Mouse (Mus musculus) yolk sac, embryonic 10.5 days (tissue): ENCODE measurements around the gene Fam155a.

ENCODE experiments used
- DNase-seq: peaks from one replicate; pipeline ENCODE4 v3.0.0-alpha.2; 2017; ENCODE audit warnings: low spot score

The Fam155a gene

GRCm38 (mm10) chr8:9274117-9274516, 496.8 kb downstream of the Fam155a start:
- no peak for DNase-seq

- no peak for DNase-seq
Observed at GRCm38 (mm10) chr8:9264378-9264777, 506.6 kb downstream of the Fam155a start.

GRCm38 (mm10) chr8:9261527-9261926, 509.4 kb downstream of the Fam155a start:
- no peak for DNase-seq

- no peak for DNase-seq
Observed at GRCm38 (mm10) chr8:9255316-9255715, 515.6 kb downstream of the Fam155a start.

- no peak for DNase-seq
Observed at GRCm38 (mm10) chr8:9252991-9253390, 518.0 kb downstream of the Fam155a start.

GRCm38 (mm10) chr8:9248109-9248821, 522.7 kb downstream of the Fam155a start:
- no peak for DNase-seq

GRCm38 (mm10) chr8:9245994-9246393, 525.0 kb downstream of the Fam155a start:
- no peak for DNase-seq

- no peak for DNase-seq
Observed at GRCm38 (mm10) chr8:9240996-9241395, 530.0 kb downstream of the Fam155a start.

GRCm38 (mm10) chr8:9239741-9240140, 531.2 kb downstream of the Fam155a start:
- DNase-seq, result no peak

- no peak for DNase-seq
Observed at GRCm38 (mm10) chr8:9238974-9239373, 532.0 kb downstream of the Fam155a start.

GRCm38 (mm10) chr8:9233326-9233919, 537.5 kb downstream of the Fam155a start:
- DNase-seq, result peak; percentile 78

GRCm38 (mm10) chr8:9227779-9228464, 543.0 kb downstream of the Fam155a start:
- peak; percentile 17 for DNase-seq

GRCm38 (mm10) chr8:9226767-9227166, 544.2 kb downstream of the Fam155a start:
- no peak for DNase-seq

GRCm38 (mm10) chr8:9211751-9212150, 559.2 kb downstream of the Fam155a start:
- DNase-seq, result no peak

- no peak for DNase-seq
Observed at GRCm38 (mm10) chr8:9207505-9208051, 563.4 kb downstream of the Fam155a start.

- DNase-seq, result no peak
Observed at GRCm38 (mm10) chr8:9204345-9205067, 566.5 kb downstream of the Fam155a start.

GRCm38 (mm10) chr8:9200099-9200498, 570.9 kb downstream of the Fam155a start:
- no peak for DNase-seq

- no peak for DNase-seq
Observed at GRCm38 (mm10) chr8:9191682-9192081, 579.3 kb downstream of the Fam155a start.

GRCm38 (mm10) chr8:9188616-9189015, 582.3 kb downstream of the Fam155a start:
- no peak for DNase-seq

GRCm38 (mm10) chr8:9185200-9185599, 585.8 kb downstream of the Fam155a start:
- DNase-seq, result no peak

GRCm38 (mm10) chr8:9182461-9182860, 588.5 kb downstream of the Fam155a start:
- no peak for DNase-seq

- no peak for DNase-seq
Observed at GRCm38 (mm10) chr8:9180686-9181315, 590.2 kb downstream of the Fam155a start.
